10 mouse cellular contexts compared by ENCODE assay signal in the genomic region with DNA sequence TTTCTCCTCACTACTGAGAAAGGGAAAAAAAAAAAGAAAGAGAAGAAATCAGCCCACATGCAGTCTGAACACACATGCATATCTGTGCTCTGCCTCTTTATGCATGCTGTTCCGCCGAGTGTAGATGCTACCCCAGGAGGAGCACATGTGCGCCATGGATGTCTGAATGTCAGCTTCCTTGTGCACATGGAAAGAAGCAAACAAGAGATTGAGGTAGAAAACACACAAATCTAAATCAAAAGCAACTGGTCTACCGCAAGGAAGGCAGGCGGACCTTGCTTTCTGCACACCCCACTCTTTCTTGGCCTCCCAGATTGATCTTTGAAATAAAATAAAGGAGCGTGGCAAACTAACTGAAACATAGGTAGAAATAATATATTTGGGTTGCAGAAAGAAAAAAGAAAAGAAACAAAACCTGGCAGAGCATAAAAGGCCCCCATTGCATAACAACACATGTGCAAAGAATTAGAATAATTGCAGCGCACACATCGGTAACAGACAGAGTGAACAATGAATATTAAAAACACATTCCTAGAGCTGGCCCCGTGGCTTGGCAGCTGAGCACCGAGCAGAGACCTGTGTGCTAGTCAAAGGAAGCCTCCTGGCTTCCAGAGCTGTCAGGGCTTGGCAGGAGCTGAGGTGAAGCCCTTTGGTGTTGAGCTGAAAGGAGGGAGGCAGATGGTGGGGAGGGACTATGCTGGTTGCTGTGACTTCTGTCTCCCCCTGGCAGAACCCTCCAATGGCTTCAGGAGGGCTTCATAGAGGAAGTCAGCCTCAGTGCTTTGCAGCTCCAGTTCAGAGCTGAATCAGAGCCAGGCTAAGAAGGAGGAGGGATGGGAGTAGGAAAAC.
DNase-seq lines count a peak whose midpoint lies in the region; ATAC-seq and TF ChIP-seq lines count a peak whose summit lies in the region.
"Had no signal": no experiment of that assay in that cellular context is flagged by ENCODE, and none has a peak within 500 bp of the region (broad histone marks: within the 10 kb centered on the region; RNA-seq: fewer than 3 reads in every experiment).

No protein-coding gene starts in this region.

- peak overlapping the region; percentile 80 for H3K27ac ChIP-seq in forebrain, embryonic 15.5 days (replicated peaks)
- peak overlapping the region; percentile 28; the same call in 1 of the 2 replicates for H3K27ac ChIP-seq in left cerebral cortex, adult 2 months
- peak overlapping the region; percentile 62 for H3K27ac ChIP-seq in midbrain, embryonic 16.5 days (ENCODE audit: low read length)
- no peak overlapping the region for H3K27ac ChIP-seq in kidney, adult 2 months (ENCODE audit: insufficient read depth, low read depth, low read length)

- peaks cover 27% of the 10 kb centered on the region for H3K4me1 ChIP-seq in forebrain, embryonic 15.5 days
- H3K4me1 ChIP-seq in midbrain, embryonic 16.5 days (ENCODE audit: control insufficient read depth, insufficient read depth, low read length) = peaks cover 21% of the 10 kb centered on the region
- H3K4me1 ChIP-seq in kidney, adult 2 months (ENCODE audit: control insufficient read depth, insufficient read depth, low read length) = no peaks in the 10 kb centered on the region
- H3K4me1 ChIP-seq: megakaryocyte, embryonic 14.5 days had no signal

- DNase-seq in ovary, postnatal 36 days (ENCODE audit: low spot score) = peak; percentile 11
- DNase-seq in ovary, adult 18-20 months (ENCODE audit: low spot score) = no peak
- DNase-seq in left cerebral cortex, adult 2 months (ENCODE audit: extremely low spot score in 1 of 2, low spot score in 2 of 2) = peak in 1 of 2 experiments; percentile 18
- DNase-seq in spleen, postnatal 36 days (ENCODE audit: low spot score in 2 of 2) = no peak
- no peak for DNase-seq in thymus, postnatal 25 days
- DNase-seq in kidney, adult 2 months = no peak

- TF ChIP-seq POLR2A in kidney, adult 2 months (IDR thresholded peaks at IDR 0.05; ENCODE audit: low read depth, low read length) = no peak

- H3K36me3 ChIP-seq in forebrain, embryonic 15.5 days = no peaks in the 10 kb centered on the region
- H3K36me3 ChIP-seq in midbrain, embryonic 16.5 days (ENCODE audit: control insufficient read depth, insufficient read depth, low read length) = no peaks in the 10 kb centered on the region
- no peaks in the 10 kb centered on the region for H3K36me3 ChIP-seq in kidney, adult 2 months (ENCODE audit: control insufficient read depth, insufficient read depth, low read length)
- H3K36me3 ChIP-seq: G1E had no signal

- H3K4me2 ChIP-seq in forebrain, embryonic 15.5 days (replicated peaks) = peak overlapping the region; percentile 12; the same call in 1 of the 2 replicates
- H3K4me2 ChIP-seq in midbrain, embryonic 16.5 days (ENCODE audit: low read length) = 0 out of 2 replicates have a peak overlapping the region, but pooled peaks have one; percentile 29

- 15% methylated on average over 10 of the region's 10 CpGs for WGBS in forebrain, embryonic 15.5 days
- WGBS in midbrain, embryonic 16.5 days = 19% methylated on average over 10 of the region's 10 CpGs
- WGBS in kidney, adult 2 months = 68% methylated on average over 10 of the region's 10 CpGs

- no peak overlapping the region for H3K4me3 ChIP-seq in forebrain, embryonic 15.5 days
- no peak overlapping the region for H3K4me3 ChIP-seq in left cerebral cortex, adult 2 months
- no peak overlapping the region for H3K4me3 ChIP-seq in midbrain, embryonic 16.5 days (ENCODE audit: low read depth, low read length)
- no peak overlapping the region for H3K4me3 ChIP-seq in kidney, adult 2 months (ENCODE audit: insufficient read depth, low read depth, low read length)
- H3K4me3 ChIP-seq: megakaryocyte, embryonic 14.5 days had no signal

- no peaks in the 10 kb centered on the region for H3K27me3 ChIP-seq in forebrain, embryonic 15.5 days
- H3K27me3 ChIP-seq in midbrain, embryonic 16.5 days (ENCODE audit: control insufficient read depth, insufficient read depth, low read depth, low read length) = no peaks in the 10 kb centered on the region
- H3K27me3 ChIP-seq in kidney, adult 2 months (replicated peaks; ENCODE audit: control insufficient read depth, insufficient read depth, low read length) = no peaks in the 10 kb centered on the region
- H3K27me3 ChIP-seq: megakaryocyte, embryonic 14.5 days had no signal

- H3K9ac ChIP-seq in forebrain, embryonic 15.5 days (replicated peaks) = no peak overlapping the region
- H3K9ac ChIP-seq in midbrain, embryonic 16.5 days (ENCODE audit: low read depth, low read length) = no peak overlapping the region

- peak; percentile 95 for ATAC-seq in forebrain, embryonic 15.5 days (replicated peaks)
- ATAC-seq in midbrain, embryonic 16.5 days = peak; percentile 90

- TF ChIP-seq CTCF in left cerebral cortex, adult 2 months (IDR thresholded peaks at IDR 0.05) = no peak
- TF ChIP-seq CTCF in kidney, adult 2 months (conservative IDR thresholded peaks at IDR 0.05; ENCODE audit: insufficient read depth, insufficient read length, low read depth, low read length) = no peak

- no peaks in the 10 kb centered on the region for H3K9me3 ChIP-seq in forebrain, embryonic 15.5 days
- no peaks in the 10 kb centered on the region for H3K9me3 ChIP-seq in midbrain, embryonic 16.5 days (replicated peaks; ENCODE audit: control insufficient read depth, low read length, poor library complexity, severe bottlenecking)
- H3K9me3 ChIP-seq: G1E had no signal

- intact Hi-C loops in left cerebral cortex, adult 2 months (cut with DNase I) = no loop called here
